Mouse (Mus musculus) megakaryocyte progenitor cell, adult 5-6 weeks (primary cell): Measurements from ENCODE around the gene E130218I03Rik. TPM values are rescaled to one million over a fixed set of nuclear protein-coding genes. Genes with fewer than 3 reads are reported as not detected.

Source experiments
- ATAC-seq: replicated peaks from 2 replicates; pipeline ENCODE4 v1.8.0; 2016; ENCODE audit warnings: mild to moderate bottlenecking, moderate TSS enrichment, inconsistent platforms; ENCODE audit not compliant: poor library complexity
- total RNA-seq, 2 experiments: library from RNA; stranded (forward) in 1 of 2; stranded (reverse) in 1 of 2; fragments of 157-497, 149-512 nt in 1 of 2; fragments of 200-1000 nt in 1 of 2; gene quantifications; 2 replicates each; pipeline versions ENCODE4 v1.2.3 to v1.2.4; 2015 to 2017

The E130218I03Rik gene
- total RNA-seq, 2 experiments from 2014 or later = not detected

DNA sequence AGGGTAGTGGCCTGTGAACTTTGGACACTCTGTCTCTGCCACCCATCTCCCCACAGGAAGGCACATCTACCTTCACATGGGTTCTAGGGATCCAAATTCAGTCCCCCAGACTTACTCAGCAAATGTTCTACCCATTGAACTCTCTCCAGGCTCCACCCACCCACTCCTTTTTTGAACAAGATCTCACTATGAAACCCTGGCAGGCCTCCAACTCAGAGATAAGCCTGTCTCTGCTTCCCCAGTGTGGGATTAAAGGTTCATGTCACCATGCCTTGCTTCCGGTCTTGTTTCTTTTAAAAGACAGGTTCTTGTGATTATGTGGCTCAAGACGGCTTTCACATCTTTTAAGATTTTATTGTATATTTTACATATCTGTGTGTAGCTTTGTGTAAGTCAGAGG lies 41.5 kb downstream of the E130218I03Rik start:
- no peak for ATAC-seq

DNA sequence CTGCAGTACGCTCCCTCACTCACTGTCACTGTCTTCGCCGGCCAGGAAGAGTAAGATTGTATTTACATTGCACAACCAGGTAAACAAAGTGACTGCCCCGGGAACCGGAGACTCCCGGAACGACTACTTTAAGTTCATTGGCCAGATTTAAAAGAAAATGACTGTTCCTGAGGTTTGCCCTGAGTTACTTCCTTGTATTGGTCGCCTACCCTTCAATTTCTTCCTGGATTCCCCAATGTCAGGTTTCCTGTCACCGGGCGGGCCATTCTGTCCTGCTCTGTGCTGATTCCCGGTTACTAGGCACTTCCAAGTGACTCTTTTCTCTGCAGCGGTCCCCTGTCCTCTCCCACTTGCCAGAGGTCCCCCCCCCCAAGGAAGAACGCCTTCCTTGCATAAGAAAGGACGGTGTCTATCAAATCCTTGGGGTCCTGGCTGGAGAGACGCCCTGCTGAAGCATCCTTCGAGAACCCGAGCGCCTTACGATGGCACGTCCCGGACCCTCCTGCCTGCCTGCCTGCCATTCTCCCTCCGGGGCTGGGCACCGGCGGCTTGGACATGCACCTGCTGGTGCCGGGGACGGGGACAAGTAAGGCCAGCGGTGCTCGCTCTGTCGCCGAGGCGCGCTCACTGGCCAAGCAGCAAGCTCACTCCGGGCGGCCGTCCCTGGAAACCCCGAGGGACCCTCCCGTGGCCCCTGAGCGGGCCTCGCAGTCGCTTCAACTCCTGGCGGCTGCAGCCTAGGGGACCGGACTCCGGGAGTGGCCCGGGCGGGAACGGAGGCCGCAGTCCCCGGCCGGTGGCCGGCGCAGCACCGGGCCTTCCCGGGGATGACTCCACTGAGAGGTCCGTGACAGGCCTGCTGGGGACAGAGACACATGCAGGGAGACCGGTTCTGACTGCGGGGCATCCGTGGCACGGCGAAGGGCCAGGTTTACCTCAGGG lies 43.0 kb downstream of the E130218I03Rik start:
- ATAC-seq = no peak

DNA sequence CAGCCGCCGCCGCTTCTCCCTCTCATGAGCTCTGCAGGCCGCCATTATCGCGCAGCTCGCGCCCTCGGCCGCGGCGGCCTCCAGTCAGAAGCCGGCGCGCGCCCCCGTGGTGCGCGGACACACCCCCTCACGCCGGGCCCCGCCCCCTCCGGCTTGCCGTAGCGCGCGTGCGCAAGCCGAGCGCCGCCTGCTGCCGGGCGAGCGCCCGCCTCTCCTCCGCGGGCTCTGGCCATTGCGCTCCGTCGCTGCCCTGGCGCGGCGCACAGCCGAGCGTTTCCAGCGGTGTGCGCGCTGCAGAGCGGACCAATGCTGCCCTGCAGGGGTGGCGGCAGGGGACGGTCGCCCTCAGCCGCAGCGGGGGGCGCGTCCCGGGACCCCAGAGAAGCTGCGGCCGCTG lies 43.7 kb downstream of the E130218I03Rik start:
- peak; percentile 63 for ATAC-seq

DNA sequence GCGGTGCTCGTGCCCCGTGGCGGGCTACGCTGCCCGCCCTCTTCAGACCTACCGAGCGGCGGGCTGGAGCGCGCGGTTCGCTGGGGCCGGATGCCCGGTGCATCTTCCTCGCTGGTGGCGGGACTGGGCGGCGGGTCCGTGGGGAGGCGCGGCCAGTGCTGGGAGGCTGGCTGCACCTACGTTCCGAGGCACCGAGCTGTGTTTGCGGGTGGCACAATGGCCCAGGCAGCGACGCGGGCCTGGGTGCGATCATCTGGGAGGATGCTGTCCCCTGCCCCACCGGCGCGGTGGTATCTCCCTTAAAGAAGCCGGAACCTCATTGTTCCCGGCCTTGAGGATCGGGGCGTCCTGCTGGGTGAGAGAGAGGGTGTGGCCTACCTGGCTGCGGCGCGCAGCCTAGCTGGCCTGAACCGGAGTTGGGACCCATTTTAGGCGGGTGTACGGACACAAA lies 44.1 kb downstream of the E130218I03Rik start, which contains the start of gene Pdik1l:
Gene Pdik1l, minus strand, starts transcription at position 321 of the 451 bp plus-strand sequence.
- ATAC-seq = peak; percentile 68

DNA sequence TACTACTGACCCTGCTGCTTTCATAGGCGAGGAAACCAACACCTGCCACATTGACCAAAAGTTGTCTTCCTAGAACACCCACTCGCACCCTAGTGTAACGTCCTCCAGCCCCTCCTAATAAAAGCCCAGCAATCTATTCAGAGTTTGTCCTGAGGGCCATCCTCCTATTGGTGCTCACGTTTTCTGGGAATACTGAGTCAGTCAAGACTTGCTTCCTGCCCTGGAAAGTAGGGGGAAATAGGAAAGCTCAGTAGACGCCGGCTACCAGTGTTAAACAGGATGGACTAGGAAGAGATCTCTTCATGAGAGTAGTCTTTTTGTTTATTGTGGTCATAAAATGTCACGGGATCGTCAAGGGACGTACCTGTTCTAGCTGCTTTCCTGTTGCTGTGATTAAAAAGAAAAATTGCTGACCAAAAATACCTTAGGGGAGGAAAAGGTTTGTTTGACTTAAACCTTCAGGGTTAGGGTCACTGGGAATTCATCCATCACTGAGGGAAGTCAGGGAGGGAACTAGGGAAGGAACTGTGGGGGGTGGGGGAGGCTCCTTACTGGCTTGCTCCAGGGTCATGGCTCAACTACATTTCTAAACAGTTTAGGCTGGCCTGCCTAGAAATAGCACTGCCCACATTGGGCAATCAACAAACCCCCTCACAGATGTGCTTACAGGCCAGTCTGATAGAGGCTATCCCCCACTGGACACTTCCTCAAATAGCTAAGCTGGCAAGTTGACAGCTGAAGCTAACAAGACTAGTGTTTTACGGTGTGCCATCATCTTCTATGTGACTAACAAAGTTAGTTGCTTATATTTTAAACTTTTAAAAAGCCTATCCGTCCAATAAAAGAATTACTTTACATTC lies 45.2 kb downstream of the E130218I03Rik start:
- ATAC-seq = peak; percentile 46

DNA sequence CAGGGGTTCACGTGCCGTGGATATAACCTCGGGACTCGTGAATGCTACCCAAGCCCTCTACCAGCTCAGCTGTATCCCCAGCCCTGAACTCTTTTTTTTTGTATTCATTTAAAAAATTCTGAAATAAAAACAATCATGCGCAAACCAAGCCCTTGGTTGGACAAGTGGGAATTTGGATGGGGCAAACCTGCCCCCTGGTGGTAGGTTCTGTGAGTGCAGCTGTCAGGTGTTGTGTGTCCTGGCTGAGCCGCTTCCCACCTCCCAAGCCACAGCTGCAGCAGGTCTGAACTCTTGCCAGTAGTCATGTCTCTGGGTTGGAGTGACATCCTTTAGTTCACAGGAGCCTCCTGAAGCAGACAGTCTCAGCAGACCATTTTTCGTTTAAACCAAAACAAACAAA lies 48.6 kb downstream of the E130218I03Rik start:
- ATAC-seq = peak; percentile 56

DNA sequence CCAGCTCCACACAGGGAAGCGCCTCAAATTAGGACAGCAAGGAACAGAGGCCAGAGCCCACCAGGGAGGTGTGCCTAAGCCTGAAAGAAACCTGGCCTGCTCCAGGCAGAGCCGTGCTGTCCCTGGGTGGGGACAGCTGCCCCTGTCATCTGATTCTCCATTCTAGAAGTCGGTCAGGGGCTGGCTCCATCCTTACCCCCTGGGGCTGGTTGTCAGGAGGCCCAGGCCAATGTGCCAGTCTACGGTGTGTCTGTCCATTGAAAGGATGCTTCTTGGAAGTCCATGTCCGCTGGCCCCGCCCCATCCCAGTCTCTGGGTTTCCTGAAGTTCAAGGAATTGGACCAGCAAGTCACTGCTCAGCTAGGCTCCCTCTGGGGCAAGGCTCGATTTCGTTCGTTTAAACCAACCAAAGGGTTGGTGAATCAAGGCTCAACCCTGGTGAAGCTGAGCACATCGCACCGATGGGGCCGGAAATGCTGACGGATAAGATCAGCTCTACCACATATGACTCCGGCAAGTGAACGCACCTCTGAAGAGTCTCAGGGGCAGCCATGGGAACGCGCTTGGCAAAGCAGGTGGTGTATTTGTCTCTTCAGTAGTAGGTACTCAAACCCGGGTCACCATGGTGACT lies 49.7 kb downstream of the E130218I03Rik start:
- no peak for ATAC-seq

DNA sequence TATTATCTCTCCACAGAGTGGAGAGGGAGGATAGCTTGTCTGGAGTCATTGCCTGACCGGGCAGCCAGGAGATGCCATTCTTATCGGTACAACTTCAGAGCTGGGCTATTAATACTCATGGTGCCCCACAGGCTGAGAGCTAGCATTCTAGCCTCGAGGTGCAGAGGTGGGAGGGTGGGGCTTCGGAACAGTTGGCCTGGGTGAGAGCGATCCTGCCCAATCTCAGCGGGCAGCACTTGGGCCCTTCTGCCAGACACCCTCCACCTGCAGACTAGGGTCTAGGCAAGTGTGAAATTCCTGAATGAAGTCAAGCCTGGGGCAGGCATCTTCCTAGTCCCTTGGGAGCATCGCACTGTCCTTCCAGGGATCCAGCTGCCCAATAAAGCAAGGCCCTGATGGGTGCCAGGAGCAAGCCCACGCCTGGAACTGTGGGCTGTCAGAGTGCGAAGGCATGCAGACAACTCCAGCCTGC lies 50.3 kb downstream of the E130218I03Rik start:
- no peak for ATAC-seq

Other genes starting within 250 kb of the E130218I03Rik start
- 27.0 and 31.5 TPM in 2 replicates for gene Dhdds, start 242.7 kb upstream of the E130218I03Rik start, total RNA-seq (2015)
- 28.2 and 30.1 TPM in 2 replicates for gene Dhdds, start 242.7 kb upstream of the E130218I03Rik start, total RNA-seq (2017)
- gene Lin28a, start 224.8 kb upstream of the E130218I03Rik start, total RNA-seq (2015) = 3.7 and 4.7 TPM in 2 replicates
- 27.4 and 31.2 TPM in 2 replicates for gene Lin28a, start 224.8 kb upstream of the E130218I03Rik start, total RNA-seq (2017)
- not detected in 2 replicates for gene Zfp683, start 189.8 kb upstream of the E130218I03Rik start, total RNA-seq (2015)
- gene Zfp683, start 189.8 kb upstream of the E130218I03Rik start, total RNA-seq (2017) = not detected in 2 replicates
- gene Crybg2, start 182.8 kb upstream of the E130218I03Rik start, total RNA-seq (2015) = 0.77 and 2.2 TPM in 2 replicates
- 0.37 and 0.71 TPM in 2 replicates for gene Crybg2, start 182.8 kb upstream of the E130218I03Rik start, total RNA-seq (2017)
- 291 and 358 TPM in 2 replicates for gene Cd52, start 148.6 kb upstream of the E130218I03Rik start, total RNA-seq (2015)
- 339 and 505 TPM in 2 replicates for gene Cd52, start 148.6 kb upstream of the E130218I03Rik start, total RNA-seq (2017)
- gene Ubxn11, start 141.1 kb upstream of the E130218I03Rik start, total RNA-seq (2015) = 9.2 and 10.7 TPM in 2 replicates
- 6.5 and 7.3 TPM in 2 replicates for gene Ubxn11, start 141.1 kb upstream of the E130218I03Rik start, total RNA-seq (2017)
- 724 and 761 TPM in 2 replicates for gene Sh3bgrl3, start 114.9 kb upstream of the E130218I03Rik start, total RNA-seq (2015)
- 230 and 307 TPM in 2 replicates for gene Sh3bgrl3, start 114.9 kb upstream of the E130218I03Rik start, total RNA-seq (2017)
- gene Cep85, start 56.5 kb upstream of the E130218I03Rik start, total RNA-seq (2015) = 14.5 and 27.8 TPM in 2 replicates
- gene Cep85, start 56.5 kb upstream of the E130218I03Rik start, total RNA-seq (2017) = 33.8 and 41.0 TPM in 2 replicates
- not detected in 2 replicates for gene Gm7534, start 40.7 kb upstream of the E130218I03Rik start, total RNA-seq (2015)
- not detected in 2 replicates for gene Gm7534, start 40.7 kb upstream of the E130218I03Rik start, total RNA-seq (2017)
- not detected in 2 replicates for gene Catsper4, start 16.3 kb upstream of the E130218I03Rik start, total RNA-seq (2015)
- not detected in 2 replicates for gene Catsper4, start 16.3 kb upstream of the E130218I03Rik start, total RNA-seq (2017)
- gene Cnksr1, start 5.3 kb upstream of the E130218I03Rik start, total RNA-seq (2015) = not detected in 2 replicates
- gene Cnksr1, start 5.3 kb upstream of the E130218I03Rik start, total RNA-seq (2017) = not detected in 2 replicates
- gene Zfp593, start 1.9 kb downstream of the E130218I03Rik start, total RNA-seq (2015) = 11.7 and 11.8 TPM in 2 replicates
- 12.5 and 12.7 TPM in 2 replicates for gene Zfp593, start 1.9 kb downstream of the E130218I03Rik start, total RNA-seq (2017)
- not detected in 2 replicates for gene Gm30191, start 3.3 kb downstream of the E130218I03Rik start, total RNA-seq (2015)
- not detected in 2 replicates for gene Gm30191, start 3.3 kb downstream of the E130218I03Rik start, total RNA-seq (2017)
- not detected in 2 replicates for gene Grrp1, start 10.4 kb downstream of the E130218I03Rik start, total RNA-seq (2015)
- gene Grrp1, start 10.4 kb downstream of the E130218I03Rik start, total RNA-seq (2017) = not detected in 2 replicates
- gene Pdik1l, start 44.2 kb downstream of the E130218I03Rik start, total RNA-seq (2015) = 23.4 and 25.9 TPM in 2 replicates
- gene Pdik1l, start 44.2 kb downstream of the E130218I03Rik start, total RNA-seq (2017) = 32.7 and 34.0 TPM in 2 replicates
- gene Trim63, start 71.5 kb downstream of the E130218I03Rik start, total RNA-seq (2015) = not detected in 2 replicates
- not detected in 2 replicates for gene Trim63, start 71.5 kb downstream of the E130218I03Rik start, total RNA-seq (2017)
- gene Slc30a2, start 99.5 kb downstream of the E130218I03Rik start, total RNA-seq (2015) = 0.07 and 0.15 TPM in 2 replicates
- not detected in 2 replicates for gene Slc30a2, start 99.5 kb downstream of the E130218I03Rik start, total RNA-seq (2017)
- not detected in 2 replicates for gene Extl1, start 140.2 kb downstream of the E130218I03Rik start, total RNA-seq (2015)
- not detected in 2 replicates for gene Extl1, start 140.2 kb downstream of the E130218I03Rik start, total RNA-seq (2017)
- 14.0 and 21.2 TPM in 2 replicates for gene Pafah2, start 152.7 kb downstream of the E130218I03Rik start, total RNA-seq (2015)
- 14.5 and 16.2 TPM in 2 replicates for gene Pafah2, start 152.7 kb downstream of the E130218I03Rik start, total RNA-seq (2017)
- 794 and 868 TPM in 2 replicates for gene Stmn1, start 224.7 kb downstream of the E130218I03Rik start, total RNA-seq (2015)
- gene Stmn1, start 224.7 kb downstream of the E130218I03Rik start, total RNA-seq (2017) = 1,207 and 1,242 TPM in 2 replicates